Mouse (Mus musculus) cerebral cortex, adult 2 months (tissue): ENCODE results near the gene Rnase1.

Source experiments
- WGBS: fragments of 180-500 bp; shearing (Covaris S2); methylation state at CpG from one replicate; pipeline ENCODE4 v1.1.7; 2018; 5-methylcytosine and 5-hydroxymethylcytosine counted together

Rnase1 gene

DNA sequence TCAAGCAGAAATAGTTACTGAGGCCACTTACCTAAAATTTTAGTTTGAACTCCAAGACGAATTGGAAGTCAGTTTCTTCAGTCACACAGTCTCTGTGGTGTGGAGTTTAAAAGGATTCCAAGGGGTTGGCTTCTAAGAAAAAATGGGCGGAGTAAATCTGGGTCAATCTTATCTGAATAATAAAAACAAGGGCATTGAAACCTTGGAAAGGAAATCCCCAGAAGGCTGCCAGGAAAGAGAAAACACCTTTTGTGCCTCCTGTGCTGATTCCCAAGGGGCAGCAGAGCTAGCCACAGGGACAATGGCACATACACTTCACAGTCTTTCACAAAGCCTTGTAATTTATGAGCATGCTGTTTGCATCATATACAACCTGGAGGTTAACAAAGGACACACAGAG is at the start of gene Rnase1:
Rnase1 (minus strand) TSS at position 101 of the 400 bp plus-strand sequence.
- WGBS: 60% methylated on average over 2 of the region's 2 CpGs

GRCm38 (mm10) chr14:51195681-51196080 is 49.1 kb upstream of the Rnase1 start:
- WGBS: 88% methylated on average over 4 of the region's 4 CpGs

DNA sequence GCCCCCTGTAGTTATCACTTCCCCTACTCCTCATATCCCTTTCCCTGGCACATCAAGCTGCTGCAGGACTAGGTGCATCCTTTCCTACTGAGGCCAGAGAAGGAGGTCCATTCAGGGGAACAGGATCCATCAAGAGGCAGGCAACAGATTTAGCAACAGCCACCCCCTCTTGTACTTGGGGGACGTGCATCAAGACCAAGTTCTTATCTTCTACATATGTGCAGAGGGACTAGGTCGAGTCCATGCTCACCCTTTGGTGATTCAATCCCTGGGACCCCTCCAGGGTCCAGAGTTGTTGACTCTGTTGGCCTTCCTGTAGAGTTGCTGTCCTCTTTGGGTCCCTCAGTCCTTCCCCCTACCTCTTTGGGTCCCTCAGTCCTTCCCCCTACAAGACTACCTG is 34.5 kb upstream of the Rnase1 start:
- WGBS: 77% methylated on average over 2 of the region's 2 CpGs

- 95% methylated on average over 4 of the region's 4 CpGs for WGBS
Measured at GRCm38 (mm10) chr14:51173843-51174242, 27.3 kb upstream of the Rnase1 start.

DNA sequence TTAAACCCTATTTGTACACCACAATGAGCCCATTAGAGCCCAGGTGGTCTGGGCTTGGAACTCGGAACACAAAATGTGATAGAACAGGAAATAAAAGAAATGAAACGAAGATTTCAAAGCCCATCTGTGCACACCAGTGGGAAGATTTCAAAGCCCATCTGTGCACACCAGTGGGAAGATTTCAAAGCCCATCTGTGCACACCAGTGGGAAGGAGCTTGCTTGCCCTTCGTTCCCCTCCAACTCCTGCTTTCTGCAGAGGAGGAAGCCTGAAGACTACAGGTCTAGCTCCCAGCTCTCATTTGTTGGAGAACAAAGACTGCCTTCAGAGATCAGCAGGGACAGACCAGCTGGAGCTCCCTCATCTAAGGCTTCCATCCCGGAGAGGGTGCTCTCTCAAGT is 26.4 kb upstream of the Rnase1 start:
- WGBS: 33% methylated on average over 4 of the region's 4 CpGs

DNA sequence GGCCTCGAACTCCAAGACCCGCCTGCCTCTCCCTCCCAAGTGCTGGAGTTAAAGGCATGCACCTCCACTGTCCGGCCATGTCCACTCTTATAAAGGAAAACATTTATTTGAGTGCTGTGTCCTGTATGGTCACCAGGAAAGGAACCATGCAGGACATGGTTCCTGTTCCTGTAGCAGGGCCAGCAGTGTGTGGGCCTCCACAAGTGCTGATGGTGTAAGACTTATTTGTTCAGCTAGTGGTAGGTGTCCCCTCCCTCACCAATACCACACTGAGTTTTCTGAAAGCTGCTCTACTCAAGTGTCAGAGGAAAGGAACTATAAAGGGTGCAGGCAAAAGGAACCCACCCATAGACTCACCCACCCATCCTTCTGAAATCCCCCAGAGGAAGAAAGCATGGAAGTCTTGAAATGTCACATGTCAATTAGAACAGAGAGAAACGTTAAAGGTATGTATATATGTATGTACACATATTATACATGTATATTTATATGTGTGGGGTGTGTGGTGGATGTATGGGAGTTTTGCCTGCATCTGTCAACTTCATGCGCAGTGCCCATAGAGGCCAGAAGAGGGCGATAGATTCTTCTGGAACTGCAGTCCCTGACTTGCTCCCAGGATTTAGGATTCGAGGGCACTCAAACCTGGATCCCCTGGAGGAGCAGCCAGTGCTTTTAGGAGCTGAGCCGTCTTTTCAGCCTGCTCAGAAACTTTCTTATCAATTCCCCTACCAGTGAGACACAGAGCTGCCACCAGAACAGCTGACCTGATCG is 25.7 kb upstream of the Rnase1 start:
- WGBS: 41% methylated on average over 9 of the region's 9 CpGs

GRCm38 (mm10) chr14:51165435-51165834 is 18.9 kb upstream of the Rnase1 start:
- 100% methylated on average over 1 of the region's 1 CpGs for WGBS

DNA sequence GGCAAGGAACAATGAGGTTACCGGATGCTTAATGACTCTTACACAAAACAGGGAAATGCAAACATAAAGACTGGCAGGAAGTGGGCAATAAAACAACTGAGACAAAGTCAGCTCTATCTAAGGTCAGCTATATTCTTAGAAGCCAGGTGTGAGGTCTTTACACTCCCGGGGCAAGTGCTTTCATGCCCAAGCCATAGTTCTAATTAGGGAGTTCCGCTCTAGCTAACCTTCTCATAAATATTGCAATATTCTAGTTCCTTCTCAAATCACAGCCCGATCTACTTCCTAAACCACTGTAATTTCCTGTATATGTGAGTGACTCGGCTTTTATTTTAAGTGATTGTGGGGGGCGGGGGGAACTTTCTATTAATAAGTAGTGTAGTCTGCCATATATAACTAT is 16.7 kb upstream of the Rnase1 start:
- WGBS: 73% methylated on average over 6 of the region's 6 CpGs

DNA sequence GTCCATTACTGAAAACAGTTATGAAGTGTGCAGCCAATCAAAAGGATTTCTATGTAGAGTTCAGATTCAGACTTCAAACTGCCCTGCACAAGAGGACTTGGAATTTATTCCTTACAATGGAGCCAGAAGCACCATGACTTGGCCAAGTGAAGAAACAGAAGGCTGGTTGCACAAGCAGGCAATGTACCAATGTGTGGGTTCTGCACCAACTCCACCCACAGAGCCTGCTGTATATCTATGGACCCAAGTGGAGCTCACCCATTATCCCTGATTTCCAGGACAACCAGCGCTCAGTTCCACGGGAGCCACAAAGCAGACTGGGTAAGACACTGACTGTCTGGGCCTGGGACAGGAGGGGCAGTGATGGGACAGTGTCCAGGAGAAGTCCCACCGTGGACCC is 15.4 kb upstream of the Rnase1 start, which contains the start of gene Rnase2b:
Rnase2b (plus strand) TSS at position 285 of the 400 bp plus-strand sequence.
- WGBS: 80% methylated on average over 3 of the region's 3 CpGs

DNA sequence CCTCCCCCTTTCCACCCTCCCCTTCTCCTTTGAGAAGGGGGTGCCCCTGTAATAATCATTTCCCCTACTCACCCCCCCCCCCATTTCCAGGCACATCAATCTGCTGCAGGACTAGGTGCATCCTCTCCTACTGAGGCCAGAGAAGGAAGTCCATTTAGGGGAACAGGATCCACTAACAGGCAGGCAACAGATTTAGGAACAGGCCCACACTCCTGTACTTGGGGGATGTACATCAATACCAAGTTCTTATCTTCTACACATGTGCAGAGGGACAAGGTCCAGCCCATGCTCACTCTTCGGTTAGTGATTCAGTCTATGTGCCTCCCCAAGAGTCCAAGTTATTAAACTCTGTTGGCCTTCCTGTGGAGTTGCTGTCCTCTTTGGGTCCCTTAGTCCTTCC is 10.5 kb upstream of the Rnase1 start:
- WGBS: 100% methylated on average over 1 of the region's 1 CpGs

- 83% methylated on average over 4 of the region's 4 CpGs for WGBS
Measured at GRCm38 (mm10) chr14:51156736-51157068, 10.1 kb upstream of the Rnase1 start.

DNA sequence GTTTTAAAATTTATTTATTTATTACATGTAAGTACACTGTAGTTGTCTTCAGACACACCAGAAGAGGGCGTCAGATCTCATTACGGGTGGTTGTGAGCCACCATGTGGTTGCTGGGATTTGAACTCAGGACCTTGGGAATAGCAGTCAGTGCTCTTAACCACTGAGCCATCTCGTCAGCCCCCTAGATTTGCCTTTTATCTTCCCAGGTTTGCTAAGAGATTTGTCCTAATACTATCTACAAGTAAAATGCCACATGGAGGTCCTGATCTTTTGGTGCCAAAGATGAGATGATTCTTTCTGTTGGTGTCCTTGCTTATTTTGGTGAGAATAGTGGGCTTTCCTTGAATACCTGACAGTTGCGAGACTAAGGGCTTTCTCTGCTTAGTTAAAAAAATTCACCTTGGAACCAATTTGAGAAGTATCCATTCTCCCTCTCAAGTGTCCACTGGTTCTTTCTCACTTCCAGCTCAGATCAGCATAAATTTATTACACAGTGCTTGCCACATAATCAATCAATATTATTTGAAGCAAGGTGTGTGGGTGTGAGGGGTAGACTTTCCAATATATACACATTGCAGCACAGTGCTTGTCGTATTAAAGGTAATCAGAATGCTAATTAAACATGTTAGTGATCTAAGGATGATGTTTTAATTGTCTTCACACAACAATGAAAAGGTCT is 9.6 kb upstream of the Rnase1 start:
- WGBS: 90% methylated on average over 5 of the region's 5 CpGs

DNA sequence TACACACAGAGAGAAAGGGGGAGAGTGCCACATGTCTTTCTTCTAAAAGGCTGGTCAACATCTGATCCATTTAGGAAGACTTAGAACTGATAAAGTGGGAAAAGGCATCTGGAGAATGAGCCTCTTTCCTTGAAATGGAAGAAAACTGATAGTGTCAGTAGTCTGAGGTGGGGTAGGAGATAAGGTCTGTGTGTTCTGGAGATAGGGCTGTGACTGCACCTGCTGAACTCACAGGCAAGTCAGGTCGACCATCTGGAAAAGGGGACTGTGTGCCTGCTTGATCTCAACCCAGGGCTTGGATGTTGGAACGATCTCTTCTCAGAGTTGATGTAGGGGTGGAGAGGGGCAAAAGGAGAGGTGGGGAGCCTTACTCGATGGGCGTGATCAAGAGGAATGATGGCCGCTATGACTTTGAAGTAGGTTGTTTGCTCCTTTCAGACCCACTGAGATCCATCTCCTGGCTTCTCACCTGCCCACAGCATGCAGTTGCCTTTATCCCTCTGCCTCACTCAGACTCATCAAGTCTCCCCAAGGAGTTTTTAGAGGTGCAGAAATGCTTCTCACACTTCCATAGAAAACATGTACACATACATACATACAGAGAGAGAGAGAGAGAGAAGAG is 5.8 kb upstream of the Rnase1 start:
- WGBS: 93% methylated on average over 5 of the region's 5 CpGs

- 94% methylated on average over 3 of the region's 3 CpGs for WGBS
Measured at GRCm38 (mm10) chr14:51150206-51150831, 3.7 kb upstream of the Rnase1 start.

DNA sequence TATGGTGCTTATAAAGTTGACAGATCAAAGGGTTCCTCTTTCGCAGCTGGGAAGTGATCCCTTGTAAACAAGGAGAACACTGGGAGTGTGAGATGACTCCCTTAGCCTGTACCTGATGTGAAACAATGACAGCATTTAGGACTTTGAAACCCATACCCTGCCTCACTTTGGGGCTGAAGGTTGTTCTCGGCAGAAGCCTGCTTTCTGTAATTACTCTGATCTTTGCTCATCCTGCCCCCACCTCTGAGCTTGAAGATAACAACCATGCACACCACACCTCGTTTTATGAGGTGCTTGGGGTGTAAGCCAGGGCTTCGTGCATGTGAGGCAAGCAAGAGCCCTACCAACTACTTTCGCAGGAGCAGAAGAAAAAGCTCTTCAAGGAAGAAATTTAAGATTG is 2.6 kb upstream of the Rnase1 start:
- 82% methylated on average over 5 of the region's 5 CpGs for WGBS

GRCm38 (mm10) chr14:51148006-51148405 is 1.4 kb upstream of the Rnase1 start:
- 84% methylated on average over 3 of the region's 3 CpGs for WGBS

DNA sequence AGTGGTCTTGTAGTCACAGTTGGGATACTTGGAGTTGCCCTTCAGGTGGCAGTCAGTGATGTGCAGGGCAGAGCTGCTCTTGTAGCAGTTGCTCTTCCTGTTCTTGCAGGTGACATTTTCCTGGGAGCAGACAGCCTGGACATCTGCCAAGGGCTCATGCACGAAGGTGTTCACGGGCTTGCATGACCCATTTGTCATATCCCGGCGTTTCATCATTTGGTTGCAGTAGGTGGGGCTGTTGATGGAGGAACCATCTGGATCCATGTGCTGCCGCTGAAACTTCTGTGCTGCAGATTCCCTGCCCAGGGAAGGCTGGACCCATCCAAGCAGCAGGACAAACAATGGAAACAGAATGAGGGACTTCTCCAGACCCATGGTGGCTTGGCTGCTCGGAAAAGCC is 1.1 kb downstream of the Rnase1 start:
- WGBS: 61% methylated on average over 6 of the region's 6 CpGs

- 96% methylated on average over 4 of the region's 4 CpGs for WGBS
Measured at GRCm38 (mm10) chr14:51144451-51144850, 2.1 kb downstream of the Rnase1 start.

- WGBS: 81% methylated on average over 2 of the region's 2 CpGs
Measured at GRCm38 (mm10) chr14:51143937-51144336, 2.6 kb downstream of the Rnase1 start.

- WGBS: 30% methylated on average over 4 of the region's 4 CpGs
Measured at GRCm38 (mm10) chr14:51143287-51143686, 3.3 kb downstream of the Rnase1 start.

- 82% methylated on average over 3 of the region's 3 CpGs for WGBS
Measured at GRCm38 (mm10) chr14:51142568-51142967, 4.0 kb downstream of the Rnase1 start.

GRCm38 (mm10) chr14:51142119-51142518 is 4.5 kb downstream of the Rnase1 start:
- 93% methylated on average over 4 of the region's 4 CpGs for whole genome bisulfite sequencing
